Mouse (Mus musculus): ENCODE measurements at regions not wholly inside any gene's neighbourhood (a gene's known extent, or its start where the extent isn't known, plus 50 kb on each side); places are given as distances from the start of the nearest gene placed in this dataset.

DNA sequence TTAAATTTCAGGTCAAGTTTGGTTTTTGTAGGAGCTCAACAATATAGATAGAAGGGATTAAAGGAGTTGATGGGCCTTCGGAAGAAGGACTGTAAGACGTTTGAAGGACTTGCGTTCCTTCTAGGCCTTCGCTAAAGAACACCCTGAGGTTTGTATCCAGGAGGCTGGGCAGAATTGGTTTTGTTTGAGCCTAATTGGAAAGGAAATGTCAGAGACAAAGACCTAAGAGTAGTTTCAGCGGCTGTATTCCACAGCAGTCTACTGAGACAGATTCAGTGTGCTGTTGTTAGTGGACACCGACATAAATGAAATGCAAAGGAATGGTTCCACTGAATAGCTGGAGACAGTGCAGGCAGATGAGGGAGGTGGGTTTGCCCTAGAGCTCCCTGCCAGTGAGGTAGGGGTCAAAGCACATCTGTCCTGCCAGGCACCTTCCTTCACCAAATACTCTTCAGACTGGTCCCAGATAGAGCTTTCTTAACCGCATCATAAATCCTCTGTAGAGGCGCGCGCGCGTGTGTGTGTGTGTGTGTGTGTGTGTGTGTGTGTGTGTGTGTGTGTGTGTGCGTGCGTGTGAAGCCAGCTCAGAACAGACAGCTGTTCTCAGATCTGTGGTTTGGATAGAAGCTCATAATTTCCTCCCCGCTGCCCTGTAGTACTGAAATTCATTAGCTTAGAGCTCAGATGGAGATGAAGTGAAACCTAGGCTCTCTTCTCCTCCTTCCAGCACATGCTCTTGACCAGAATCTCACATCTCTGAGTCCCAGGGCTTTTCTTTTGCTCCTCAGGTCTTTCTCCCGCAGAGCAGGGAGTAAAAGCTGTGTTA is 209.7 kb downstream of the Ktn1 start:
- DNase-seq (ENCODE audit: low read depth, low spot score), result no peak

DNA sequence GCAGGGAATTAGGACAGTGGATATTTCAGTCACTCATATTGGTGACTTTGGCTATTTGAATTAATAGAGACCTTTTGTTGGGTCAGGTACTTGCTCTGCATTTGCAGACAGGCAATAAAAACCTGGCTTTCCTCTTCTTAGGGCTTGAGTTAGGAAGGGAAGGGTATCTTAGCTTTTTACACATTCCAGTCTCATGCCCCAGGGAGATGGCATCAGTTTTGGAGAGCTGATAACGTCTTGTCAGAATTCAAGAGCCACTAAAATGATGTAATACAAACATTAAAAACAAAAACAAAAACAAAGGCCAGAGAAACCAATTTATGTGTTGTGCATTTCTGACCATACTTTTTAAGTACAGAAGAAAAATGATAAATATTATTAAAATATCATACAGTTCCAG is 214.3 kb downstream of the Ktn1 start:
- DNase-seq (ENCODE audit: low read depth, low spot score), result no peak

DNA sequence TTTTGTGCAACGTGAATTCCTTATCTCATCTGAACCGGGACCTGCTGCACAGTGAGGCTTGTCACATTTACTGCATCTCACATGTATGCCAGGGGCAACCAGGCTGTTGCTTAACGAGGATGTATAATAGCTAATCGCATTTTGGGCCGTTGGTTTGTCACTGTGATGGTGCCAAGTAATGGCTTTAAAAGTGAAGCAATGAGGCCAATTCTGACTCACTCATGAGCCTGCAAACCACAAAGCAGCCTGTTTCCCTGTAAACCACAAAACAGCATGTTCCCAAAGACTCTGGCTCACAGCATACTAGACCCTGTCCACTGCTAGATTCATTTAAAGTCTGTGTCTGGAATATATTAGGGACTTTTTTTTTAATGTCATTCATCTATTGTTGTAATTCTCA is 214.8 kb downstream of the Ktn1 start:
- DNase-seq (ENCODE audit: low read depth, low spot score), result peak; percentile 35

DNA sequence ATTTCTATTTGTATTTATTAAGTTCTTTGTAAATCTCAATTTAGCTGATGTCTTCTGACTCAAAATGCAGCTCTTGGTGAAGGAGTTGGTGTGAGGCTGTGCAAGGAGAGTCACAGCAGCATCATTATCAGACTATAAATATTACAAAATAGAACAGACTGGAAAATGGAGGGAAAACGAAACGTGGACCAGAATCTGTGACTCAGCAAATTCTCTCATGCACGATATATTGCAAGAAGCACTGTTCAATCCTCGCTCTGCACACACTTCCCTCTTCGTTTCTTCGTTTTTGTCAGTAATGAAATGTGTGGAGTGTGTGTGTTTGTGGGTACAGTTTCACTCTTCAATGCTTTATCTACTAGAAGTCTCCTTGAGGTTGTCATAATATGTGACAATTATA is 215.5 kb downstream of the Ktn1 start:
- DNase-seq (ENCODE audit: low read depth, low spot score), result no peak

DNA sequence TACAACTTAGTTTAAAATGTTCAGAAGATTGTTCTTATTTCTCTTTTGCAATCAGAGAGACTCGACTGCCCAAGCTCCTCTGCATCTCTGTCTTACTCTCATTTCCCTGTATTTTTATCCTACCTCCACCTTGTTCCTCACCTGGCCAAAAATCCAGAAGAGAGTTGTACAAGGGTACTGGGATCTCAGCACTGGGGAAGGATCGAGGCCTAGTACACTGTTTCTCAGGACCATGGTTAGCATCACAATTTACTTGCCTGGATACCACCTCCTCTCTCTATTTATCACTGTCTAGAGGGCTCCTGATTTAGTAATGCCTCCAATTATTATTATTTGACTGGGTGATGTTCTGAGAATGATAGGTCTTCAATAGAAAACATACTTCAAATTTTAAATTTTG is 218.8 kb downstream of the Ktn1 start:
- DNase-seq (ENCODE audit: low read depth, low spot score), result no peak

DNA sequence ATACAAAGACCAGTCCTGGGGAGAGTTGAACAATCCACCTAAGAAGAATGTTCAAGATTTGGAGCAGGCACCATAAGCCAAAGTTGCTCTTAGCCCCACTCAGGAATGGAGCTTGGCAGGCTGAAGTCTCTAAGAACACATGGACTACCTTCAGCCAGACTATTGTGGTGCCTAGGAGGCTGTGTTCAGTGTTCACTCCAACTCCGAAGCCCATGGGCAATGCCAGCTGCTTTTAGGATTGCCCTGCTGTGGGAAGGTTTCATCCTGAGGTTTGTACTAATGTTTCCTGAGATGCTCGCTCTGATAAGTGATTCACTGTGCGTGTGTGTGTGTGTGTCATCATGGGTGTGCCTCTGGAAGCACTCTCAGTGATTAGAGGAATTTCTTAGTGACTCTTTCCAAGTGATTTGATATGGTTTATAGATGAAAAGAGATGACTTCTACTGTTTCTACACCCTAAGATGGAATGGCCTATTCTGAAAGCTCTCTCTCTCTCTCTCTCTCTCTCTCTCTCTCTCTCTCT is 220.1 kb downstream of the Ktn1 start:
- no peak for DNase-seq (ENCODE audit: low read depth, low spot score)

GRCm38 (mm10) chr14:47876585-47876984 is 228.3 kb downstream of the Ktn1 start:
- DNase-seq (ENCODE audit: low read depth, low spot score), result no peak

DNA sequence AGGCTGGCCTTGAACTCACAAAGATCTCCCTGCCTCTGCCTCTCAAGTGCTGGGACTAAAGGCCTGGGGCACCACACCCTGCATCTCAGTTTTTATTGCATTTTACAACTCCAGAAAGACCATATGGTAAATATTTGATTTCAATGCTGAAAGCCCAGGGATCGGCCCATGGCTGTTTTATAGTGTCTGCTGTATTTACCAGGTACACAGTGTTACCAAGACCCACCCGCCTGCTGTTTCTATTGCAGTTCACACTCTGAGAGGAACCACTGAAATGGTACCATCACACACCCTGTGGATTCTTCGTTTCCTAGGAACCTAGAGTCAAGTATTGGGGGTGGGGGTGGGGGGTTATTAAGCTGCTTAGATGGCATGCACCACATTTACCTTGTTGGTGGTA is 228.9 kb downstream of the Ktn1 start:
- no peak for DNase-seq (ENCODE audit: low read depth, low spot score)

- no peak for DNase-seq (ENCODE audit: low read depth, low spot score)
Measured at GRCm38 (mm10) chr14:47877771-47878443, 229.7 kb downstream of the Ktn1 start.

DNA sequence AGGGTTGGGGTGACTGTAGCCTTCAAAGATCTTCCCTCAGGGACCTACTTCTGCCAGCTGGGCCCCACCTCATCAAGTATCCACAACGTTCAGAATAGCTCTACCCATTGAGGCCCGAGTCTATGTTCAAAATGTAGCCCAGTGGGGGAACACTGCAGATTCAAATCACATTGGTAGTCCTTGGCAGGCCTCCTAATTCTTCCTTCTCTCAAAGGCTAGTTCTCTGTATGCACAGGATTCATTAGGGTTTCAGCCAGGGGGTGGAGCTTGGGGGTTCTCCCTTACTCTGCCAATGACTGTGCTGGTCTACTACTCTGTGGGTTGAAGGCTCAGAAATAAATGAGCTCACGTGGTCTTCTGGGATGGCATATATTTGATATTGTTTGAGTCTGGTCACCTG is 235.3 kb upstream of the Peli2 start:
- DNase-seq (ENCODE audit: low read depth, low spot score), result no peak

GRCm38 (mm10) chr14:47890251-47891198 is 230.1 kb upstream of the Peli2 start:
- no peak for DNase-seq (ENCODE audit: low read depth, low spot score)

DNA sequence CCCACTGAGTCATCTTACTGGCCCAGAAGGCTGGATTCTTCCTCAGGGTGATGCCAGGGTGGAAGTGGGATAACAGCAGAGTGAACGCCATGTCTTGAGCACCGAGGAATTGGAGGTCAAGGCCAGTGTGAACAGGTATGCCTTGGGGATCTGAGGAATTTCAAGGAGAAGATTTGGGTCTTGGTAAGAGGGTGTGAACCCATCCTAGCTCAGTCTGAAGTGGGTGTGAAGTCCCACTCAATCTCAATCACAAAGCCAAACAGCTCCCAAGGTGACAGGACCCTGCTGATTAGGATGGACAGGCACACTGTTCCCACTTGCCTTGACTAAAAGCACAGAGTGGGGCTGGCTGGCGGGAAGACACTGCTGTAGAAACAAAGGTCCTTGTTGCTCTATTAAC is 224.0 kb upstream of the Peli2 start:
- DNase-seq (ENCODE audit: low read depth, low spot score), result no peak

- DNase-seq (ENCODE audit: low read depth, low spot score), result no peak
Measured at GRCm38 (mm10) chr14:47897907-47898530, 222.6 kb upstream of the Peli2 start.

GRCm38 (mm10) chr14:47898605-47899004 is 222.0 kb upstream of the Peli2 start:
- DNase-seq (ENCODE audit: low read depth, low spot score), result no peak

GRCm38 (mm10) chr14:47905334-47905733 is 215.3 kb upstream of the Peli2 start:
- no peak for DNase-seq (ENCODE audit: low read depth, low spot score)

- DNase-seq (ENCODE audit: low read depth, low spot score), result no peak
Measured at GRCm38 (mm10) chr14:47909129-47909528, 211.5 kb upstream of the Peli2 start.

- DNase-seq (ENCODE audit: low read depth, low spot score), result no peak
Measured at GRCm38 (mm10) chr14:47910741-47911295, 209.8 kb upstream of the Peli2 start.

GRCm38 (mm10) chr14:47911546-47912545 is 208.8 kb upstream of the Peli2 start:
- no peak for DNase-seq (ENCODE audit: low read depth, low spot score)

DNA sequence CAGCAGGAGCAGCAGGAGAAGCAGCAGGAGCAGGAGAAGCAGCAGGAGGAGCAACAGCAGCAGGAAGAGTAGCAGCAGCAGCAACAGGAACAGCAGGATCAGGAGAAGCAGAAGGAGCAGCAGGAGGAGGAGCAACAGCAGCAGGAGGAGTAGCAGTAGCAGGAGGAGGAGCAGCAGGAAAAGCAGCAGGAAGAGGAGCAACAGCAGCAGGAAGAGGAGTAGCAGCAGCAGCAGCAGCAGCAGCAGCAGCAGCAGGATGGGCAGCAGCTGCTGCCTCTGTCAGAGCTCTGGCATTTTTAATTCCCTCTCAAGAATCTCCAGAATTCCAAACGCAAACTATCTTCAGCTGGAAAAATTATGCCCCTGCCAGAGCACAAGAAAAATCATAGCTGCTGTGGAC is 205.0 kb upstream of the Peli2 start:
- no peak for DNase-seq (ENCODE audit: low read depth, low spot score)
